Mouse (Mus musculus) liver, embryonic 13.5 days (tissue): ENCODE data around the gene Figla. TPM values are rescaled to one million over a fixed set of nuclear protein-coding genes. Genes with fewer than 3 reads are reported as not detected.
"Not testable (repeated sequence)": the region's sequence is repeated elsewhere in the genome, so short reads cannot be mapped to it uniquely, and the experiment has no call there.

Experiments used
- ATAC-seq: fragments of 200-750 bp; cut with Nextera tagmentation; 2 replicates; pipeline ENCODE4 v1.8.0; 2017; ENCODE audit warnings: low read depth, mild to moderate bottlenecking, moderate number of reproducible peaks, moderate library complexity
- DNase-seq: peaks from one replicate; pipeline ENCODE4 v3.0.0; 2022
- H3K27ac ChIP-seq: fragments of 300-500 bp; sonication (generic); 2 replicates; pipeline ENCODE4 v1.5.1; 2015; ENCODE audit warnings: moderate library complexity, mild to moderate bottlenecking, inconsistent platforms
- H3K27me3 ChIP-seq: fragments of 300-500 bp; sonication (generic); 2 replicates; pipeline ENCODE4 v1.6.1; 2015; ENCODE audit warnings: mild to moderate bottlenecking, inconsistent platforms
- H3K36me3 ChIP-seq: fragments of 300-500 bp; sonication (generic); 2 replicates; pipeline ENCODE4 v1.6.1; 2015; ENCODE audit warnings: mild to moderate bottlenecking, inconsistent platforms
- H3K4me1 ChIP-seq: fragments of 300-500 bp; sonication (generic); replicated peaks from 2 replicates; pipeline ENCODE4 v1.6.1; 2015; ENCODE audit warnings: inconsistent platforms
- H3K4me2 ChIP-seq: fragments of 300-500 bp; sonication (generic); 2 replicates; pipeline ENCODE4 v1.6.1; 2015; ENCODE audit warnings: inconsistent platforms, mild to moderate bottlenecking, moderate library complexity
- H3K4me3 ChIP-seq: fragments of 300-500 bp; sonication (generic); replicated peaks from 2 replicates; pipeline ENCODE4 v1.5.1; 2015; ENCODE audit warnings: mild to moderate bottlenecking, inconsistent platforms
- H3K9ac ChIP-seq: fragments of 300-500 bp; sonication (generic); 2 replicates; pipeline ENCODE4 v1.6.1; 2015; ENCODE audit warnings: mild to moderate bottlenecking, inconsistent platforms
- H3K9me3 ChIP-seq: fragments of 300-500 bp; sonication (generic); replicated peaks from 2 replicates; pipeline ENCODE4 v1.6.1; 2016; ENCODE audit warnings: inconsistent platforms
- WGBS: fragments of 180-500 bp; shearing (Covaris S2); methylation state at CpG from one replicate; pipeline ENCODE4 v1.1.7; 2015; ENCODE audit not compliant: insufficient replicate concordance; 5-methylcytosine and 5-hydroxymethylcytosine counted together
- polyA plus RNA-seq: library from polyadenylated mRNA; unstranded; fragments of >200 nt; fragmentation: Nextera tagmentation; extraction: Ambion mirVana; gene quantifications from 2 replicates; pipeline ENCODE4 v1.2.1, GENCODE M21; 2015

Figla gene
- polyA plus RNA-seq, 1 experiment from 2014 or later: not detected

GRCm38 (mm10) chr6:86003405-86003925, 12.5 kb upstream of the Figla start:
- Histone ChIP-seq H3K9ac (no peak overlapping the region), H3K36me3 (no peaks in the 10 kb centered on the region), H3K27ac (no peak overlapping the region), H3K27me3 (no peaks in the 10 kb centered on the region; the same call in 1 of the 2 replicates), H3K4me1 (no peaks in the 10 kb centered on the region; the same call in 1 of the 2 replicates), H3K9me3 (no peaks in the 10 kb centered on the region), H3K4me2 (no peak overlapping the region), H3K4me3 (no peak overlapping the region)
- WGBS: 65% methylated on average over 18 of the region's 18 CpGs
- ATAC-seq (no peak), DNase-seq (peak; percentile 52)

- Histone ChIP-seq H3K4me3 (peak overlapping the region; percentile 7; the same call in 1 of the 2 replicates), H3K27ac (no peak overlapping the region)
Observed at GRCm38 (mm10) chr6:86004271-86005148, 11.5 kb upstream of the Figla start.

GRCm38 (mm10) chr6:86009980-86010379, 6.0 kb upstream of the Figla start:
- Histone ChIP-seq H3K4me3 (no peak overlapping the region), H3K4me2 (no peak overlapping the region), H3K27ac (no peak overlapping the region), H3K4me1 (no peaks in the 10 kb centered on the region), H3K27me3 (peaks cover 3% of the 10 kb centered on the region; the same call in 1 of the 2 replicates), H3K9ac (no peak overlapping the region), H3K9me3 (no peaks in the 10 kb centered on the region), H3K36me3 (no peaks in the 10 kb centered on the region)
- no peak for DNase-seq
- peak; percentile 43; the same call in 1 of the 2 replicates for ATAC-seq
- 15% methylated on average over 4 of the region's 4 CpGs for WGBS

More at GRCm38 (mm10) chr6:86004271-86005148, 11.5 kb upstream of the Figla start:
- no peak overlapping the region; the same call in 1 of the 2 replicates for H3K9ac ChIP-seq
- H3K4me1 ChIP-seq: no peaks in the 10 kb centered on the region; the same call in 1 of the 2 replicates
- H3K27me3 ChIP-seq: no peaks in the 10 kb centered on the region; the same call in 1 of the 2 replicates
- peak overlapping the region; percentile 49 for H3K4me2 ChIP-seq
- no peaks in the 10 kb centered on the region for H3K36me3 ChIP-seq
- 12% methylated on average over 18 of the region's 18 CpGs for WGBS
- ATAC-seq: peak; percentile 86
- DNase-seq: peak; percentile 77
- H3K9me3 ChIP-seq: no peaks in the 10 kb centered on the region

GRCm38 (mm10) chr6:86014812-86015211, 1.2 kb upstream of the Figla start:
- not testable (repeated sequence) for H3K9ac ChIP-seq, H3K27ac ChIP-seq, H3K36me3 ChIP-seq, H3K4me2 ChIP-seq, H3K4me1 ChIP-seq, H3K4me3 ChIP-seq, H3K9me3 ChIP-seq, H3K27me3 ChIP-seq, DNase-seq
- ATAC-seq: peak; percentile 54; the same call in 1 of the 2 replicates
- WGBS: 32% methylated on average over 5 of the region's 5 CpGs

- Histone ChIP-seq H3K9ac (no peak overlapping the region), H3K4me2 (no peak overlapping the region), H3K4me1 (peaks cover 8% of the 10 kb centered on the region; the same call in 1 of the 2 replicates), H3K4me3 (no peak overlapping the region), H3K36me3 (no peaks in the 10 kb centered on the region), H3K27ac (no peak overlapping the region), H3K9me3 (no peaks in the 10 kb centered on the region), H3K27me3 (peaks cover 16% of the 10 kb centered on the region; the same call in 1 of the 2 replicates)
- DNase-seq (no peak), ATAC-seq (no peak)
- 73% methylated on average over 23 of the region's 23 CpGs for WGBS
Observed at GRCm38 (mm10) chr6:86016793-86017350, 901 bp downstream of the Figla start.

GRCm38 (mm10) chr6:86019415-86020237, 3.7 kb downstream of the Figla start:
- Histone ChIP-seq H3K36me3 (no peaks in the 10 kb centered on the region), H3K4me1 (peaks cover 8% of the 10 kb centered on the region; the same call in 1 of the 2 replicates), H3K4me3 (no peak overlapping the region), H3K9ac (no peak overlapping the region), H3K27me3 (peaks cover 22% of the 10 kb centered on the region), H3K9me3 (no peaks in the 10 kb centered on the region), H3K27ac (no peak overlapping the region), H3K4me2 (no peak overlapping the region)
- 29% methylated on average over 4 of the region's 4 CpGs for WGBS
- DNase-seq (no peak), ATAC-seq (no peak)

- no peak for ATAC-seq
- Histone ChIP-seq H3K9me3 (no peaks in the 10 kb centered on the region), H3K27me3 (peaks cover 28% of the 10 kb centered on the region), H3K27ac (no peak overlapping the region), H3K9ac (no peak overlapping the region), H3K4me1 (peaks cover 8% of the 10 kb centered on the region; the same call in 1 of the 2 replicates), H3K4me2 (no peak overlapping the region), H3K4me3 (no peak overlapping the region), H3K36me3 (no peaks in the 10 kb centered on the region)
- 17% methylated on average over 3 of the region's 3 CpGs for WGBS
- DNase-seq: peak; percentile 29
Observed at GRCm38 (mm10) chr6:86020948-86021347, 5.0 kb downstream of the Figla start.

- Histone ChIP-seq H3K4me2 (no peak overlapping the region), H3K9me3 (no peaks in the 10 kb centered on the region), H3K9ac (no peak overlapping the region), H3K4me3 (no peak overlapping the region), H3K36me3 (no peaks in the 10 kb centered on the region), H3K27ac (no peak overlapping the region), H3K27me3 (peaks cover 75% of the 10 kb centered on the region), H3K4me1 (0 out of 2 replicates have a peak, but pooled peaks cover 5% of the 10 kb centered on the region)
- no peak for DNase-seq
- no peak for ATAC-seq
- 56% methylated on average over 8 of the region's 8 CpGs for WGBS
Observed at GRCm38 (mm10) chr6:86026632-86027292, 10.8 kb downstream of the Figla start.

- Histone ChIP-seq H3K27me3 (peaks cover 83% of the 10 kb centered on the region), H3K9me3 (no peaks in the 10 kb centered on the region), H3K36me3 (no peaks in the 10 kb centered on the region), H3K4me1 (0 out of 2 replicates have a peak, but pooled peaks cover 5% of the 10 kb centered on the region), H3K27ac (no peak overlapping the region), H3K4me3 (no peak overlapping the region), H3K9ac (no peak overlapping the region), H3K4me2 (peak overlapping the region; percentile 54; the same call in 1 of the 2 replicates)
- WGBS: 62% methylated on average over 2 of the region's 2 CpGs
- no peak for ATAC-seq
- DNase-seq: no peak
Observed at GRCm38 (mm10) chr6:86028150-86028549, 12.2 kb downstream of the Figla start.

GRCm38 (mm10) chr6:86028601-86029322, 12.8 kb downstream of the Figla start, which contains the start of gene Add2:
Gene Add2 (plus strand): TSS chr6:86028681.
- ATAC-seq (no peak), DNase-seq (no peak)
- 0 out of 2 replicates have a peak, but pooled peaks cover 5% of the 10 kb centered on the region for H3K4me1 ChIP-seq
- peak within 1 kb of the TSS; percentile 54 for H3K4me2 ChIP-seq
- peaks cover 83% of the 10 kb centered on the region for H3K27me3 ChIP-seq
- no peaks in the 10 kb centered on the region for H3K36me3 ChIP-seq
- H3K9ac ChIP-seq: no peak within 1 kb of the TSS
- H3K9me3 ChIP-seq: no peaks in the 10 kb centered on the region
- H3K27ac ChIP-seq: no peak within 1 kb of the TSS
- 3% methylated on average over 56 of the region's 56 CpGs for WGBS
- peak within 1 kb of the TSS; percentile 36 for H3K4me3 ChIP-seq
